Mouse (Mus musculus) urinary bladder, adult 18-20 months (tissue): ENCODE results near the gene Exoc6b.

Experiments
- DNase-seq, 2 experiments: peaks; one replicate each; pipeline ENCODE4 v3.0.0; 2022; ENCODE audit warnings: low spot score in 2 of 2, mixed read lengths in 2 of 2

Exoc6b gene

GRCm38 (mm10) chr6:84976563-84976971, 92.7 kb downstream of the Exoc6b start:
- peak; percentile 1 to 3 for DNase-seq

- no peak for DNase-seq
Measured at GRCm38 (mm10) chr6:84968531-84968930, 100.8 kb downstream of the Exoc6b start.

GRCm38 (mm10) chr6:84964729-84965415, 104.4 kb downstream of the Exoc6b start:
- DNase-seq = no peak

GRCm38 (mm10) chr6:84963044-84963443, 106.3 kb downstream of the Exoc6b start:
- DNase-seq = no peak

GRCm38 (mm10) chr6:84961763-84962162, 107.5 kb downstream of the Exoc6b start:
- no peak for DNase-seq

GRCm38 (mm10) chr6:84959520-84959919, 109.8 kb downstream of the Exoc6b start:
- no peak for DNase-seq

GRCm38 (mm10) chr6:84951621-84952020, 117.7 kb downstream of the Exoc6b start:
- no peak for DNase-seq

GRCm38 (mm10) chr6:84946569-84946968, 122.7 kb downstream of the Exoc6b start:
- DNase-seq = no peak

GRCm38 (mm10) chr6:84946106-84946505, 123.2 kb downstream of the Exoc6b start:
- no peak for DNase-seq

- DNase-seq = no peak
Measured at GRCm38 (mm10) chr6:84932953-84933921, 136.1 kb downstream of the Exoc6b start.

- DNase-seq = no peak
Measured at GRCm38 (mm10) chr6:84931051-84931450, 138.3 kb downstream of the Exoc6b start.

GRCm38 (mm10) chr6:84926066-84926465, 143.2 kb downstream of the Exoc6b start:
- DNase-seq = no peak

GRCm38 (mm10) chr6:84923760-84924221, 145.5 kb downstream of the Exoc6b start:
- DNase-seq = no peak

- peak in 1 of 2 experiments; percentile 21 for DNase-seq
Measured at GRCm38 (mm10) chr6:84916291-84916690, 153.0 kb downstream of the Exoc6b start.

GRCm38 (mm10) chr6:84912434-84912833, 156.9 kb downstream of the Exoc6b start:
- no peak for DNase-seq

GRCm38 (mm10) chr6:84899002-84899774, 170.1 kb downstream of the Exoc6b start:
- no peak for DNase-seq

GRCm38 (mm10) chr6:84893773-84894095, 175.6 kb downstream of the Exoc6b start:
- no peak for DNase-seq

GRCm38 (mm10) chr6:84892926-84893772, 176.2 kb downstream of the Exoc6b start:
- DNase-seq = no peak

- no peak for DNase-seq
Measured at GRCm38 (mm10) chr6:84886551-84886950, 182.8 kb downstream of the Exoc6b start.

GRCm38 (mm10) chr6:84885080-84885479, 184.2 kb downstream of the Exoc6b start:
- no peak for DNase-seq

- no peak for DNase-seq
Measured at GRCm38 (mm10) chr6:84883720-84884119, 185.6 kb downstream of the Exoc6b start.
